Mouse (Mus musculus) heart, postnatal 10 days (tissue): ENCODE measurements around the gene Frmd5. TPM values are rescaled to one million over a fixed set of nuclear protein-coding genes. Genes with fewer than 3 reads are reported as not detected.
"Not testable (repeated sequence)": the region's sequence is repeated elsewhere in the genome, so short reads cannot be mapped to it uniquely, and the experiment has no call there.

Source experiments
- DNase-seq, 2 experiments: peaks; one replicate each; pipeline ENCODE4 v3.0.0; 2021
- intact Hi-C: fragments of 180-260 bp; cut with DNase I; formaldehyde crosslinking; loops from one replicate; pipeline ENCODE4 v1.15.1; 2025
- total RNA-seq, 2 experiments: library from RNA; stranded (reverse); gene quantifications; 2 replicates each; pipeline ENCODE4 v1.2.3; 2021

Gene Frmd5
- total RNA-seq, 2 experiments from 2014 or later, result 150 to 190 TPM

DNA sequence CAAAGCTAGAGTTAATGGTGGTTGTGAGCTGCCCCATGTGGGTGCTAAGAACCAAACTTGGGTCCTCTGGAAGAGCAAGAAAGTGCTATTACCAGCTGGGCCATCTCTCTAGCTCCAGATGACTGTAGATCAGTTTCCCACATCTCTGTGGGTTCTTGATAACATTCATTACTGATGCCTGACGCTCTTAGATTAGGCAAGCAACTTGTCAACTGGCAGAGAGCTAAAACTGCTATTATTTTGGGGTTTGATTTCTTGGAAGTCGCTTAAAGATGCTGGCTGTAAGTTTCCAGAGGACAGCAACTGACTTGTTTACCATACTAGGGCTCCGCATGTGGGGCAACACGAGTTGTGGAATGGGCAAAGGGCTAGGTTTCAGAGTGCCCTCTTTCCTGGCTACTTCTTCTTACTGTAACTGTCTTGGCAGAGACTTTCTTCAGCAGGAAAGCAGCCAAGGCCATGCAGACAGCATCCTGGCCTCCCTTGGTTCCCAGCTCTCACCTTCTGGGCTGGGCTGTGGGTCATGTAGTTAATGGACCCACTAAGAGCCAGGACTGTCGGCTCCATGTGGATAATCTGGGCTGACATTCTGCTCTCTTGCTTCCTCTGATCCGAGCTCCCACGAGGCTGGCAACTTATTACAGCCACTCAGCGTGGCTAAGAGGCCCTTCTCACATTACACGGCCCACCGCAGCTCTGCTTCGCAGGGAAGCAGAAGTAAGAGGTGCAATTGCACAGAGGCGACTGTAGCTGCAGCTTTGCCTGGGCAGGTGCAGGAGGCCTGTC is 219.2 kb downstream of the Frmd5 start:
- no peak for DNase-seq
- intact Hi-C loops, result no loop called here

GRCm38 (mm10) chr2:121584705-121585104 is 222.2 kb downstream of the Frmd5 start:
- DNase-seq, result peak in 1 of 2 experiments; percentile 37
- intact Hi-C loops, result no loop called here

GRCm38 (mm10) chr2:121583468-121584116 is 223.3 kb downstream of the Frmd5 start:
- intact Hi-C loops, result no loop called here
- peak; percentile 61 to 73 for DNase-seq

- no peak for DNase-seq
- intact Hi-C loops, result no loop called here
These were observed 224.0 kb downstream of the Frmd5 start for GRCm38 (mm10) chr2:121582809-121583376.

DNA sequence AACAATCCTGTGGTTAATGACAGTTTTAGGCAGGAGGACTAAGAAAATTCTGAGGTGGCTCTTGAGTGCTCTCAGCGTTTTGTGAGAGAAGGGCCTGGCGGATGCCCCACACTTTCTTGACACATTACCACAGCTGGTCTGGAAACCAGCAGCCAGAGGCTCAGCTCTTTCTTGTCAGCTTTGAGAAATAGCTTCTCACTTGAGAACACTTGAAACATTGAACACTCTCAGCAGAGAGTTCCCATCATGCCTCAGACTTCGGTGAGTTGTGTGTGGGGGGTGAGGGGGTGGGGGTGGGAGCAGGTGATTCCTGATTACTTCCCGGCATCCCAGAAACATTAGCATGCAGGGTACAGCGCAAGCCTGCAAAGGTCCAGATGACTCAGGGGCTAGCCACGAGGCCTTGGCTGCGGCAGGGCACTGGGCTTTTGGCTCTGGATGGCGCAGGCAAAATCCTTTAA is 231.1 kb downstream of the Frmd5 start:
- intact Hi-C loops, result loop anchor here (2.0 kb wide), 1 partner anchor 19 kb away; no protein-coding TSS in a partner anchor
- DNase-seq, result no peak

DNA sequence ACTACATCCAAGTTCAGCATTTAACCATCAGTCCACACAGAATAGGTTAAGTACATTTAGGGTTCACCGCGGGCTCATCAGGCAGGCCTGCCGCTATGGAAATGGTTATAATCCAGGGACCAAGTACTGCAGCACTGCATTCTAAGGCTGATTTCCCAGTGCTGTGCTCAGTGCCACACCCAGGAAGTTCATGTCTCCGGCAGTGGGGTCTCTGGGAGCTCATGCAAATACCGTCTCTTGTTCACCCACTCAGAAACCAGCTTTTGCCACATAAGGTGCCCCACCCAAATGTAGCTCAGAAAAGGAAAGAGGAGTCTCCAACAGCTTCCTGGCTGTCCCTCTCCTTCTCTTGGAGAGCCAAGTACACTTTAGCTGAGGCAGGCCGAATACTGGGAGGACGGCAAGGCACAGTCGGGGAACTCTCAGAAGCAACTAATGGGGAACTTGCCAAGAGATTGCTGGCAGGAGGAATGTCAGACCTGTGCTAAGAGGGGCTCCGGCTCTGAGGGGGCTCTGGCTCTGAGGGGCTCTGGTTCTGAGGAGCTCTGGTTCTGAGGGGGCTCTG is 232.7 kb downstream of the Frmd5 start:
- intact Hi-C loops, result loop anchor here (2.0 to 5.0 kb wide), 2 partner anchors 21 to 423 kb away; no protein-coding TSS in a partner anchor
- no peak for DNase-seq

GRCm38 (mm10) chr2:121571780-121572179 is 235.1 kb downstream of the Frmd5 start:
- DNase-seq, result peak; percentile 92 to 94
- intact Hi-C loops, result loop anchor here (1.0 to 5.0 kb wide), 3 partner anchors 125 to 426 kb away; no protein-coding TSS in a partner anchor

GRCm38 (mm10) chr2:121570999-121571655 is 235.8 kb downstream of the Frmd5 start:
- peak in 1 of 2 experiments; percentile 50 for DNase-seq
- intact Hi-C loops, result loop anchor here (1.0 to 5.0 kb wide), 3 partner anchors 126 to 426 kb away; no protein-coding TSS in a partner anchor

GRCm38 (mm10) chr2:121570049-121570448 is 236.8 kb downstream of the Frmd5 start:
- DNase-seq, result no peak
- intact Hi-C loops, result loop anchor here (2.0 to 5.0 kb wide), 2 partner anchors 127 to 427 kb away; no protein-coding TSS in a partner anchor

DNA sequence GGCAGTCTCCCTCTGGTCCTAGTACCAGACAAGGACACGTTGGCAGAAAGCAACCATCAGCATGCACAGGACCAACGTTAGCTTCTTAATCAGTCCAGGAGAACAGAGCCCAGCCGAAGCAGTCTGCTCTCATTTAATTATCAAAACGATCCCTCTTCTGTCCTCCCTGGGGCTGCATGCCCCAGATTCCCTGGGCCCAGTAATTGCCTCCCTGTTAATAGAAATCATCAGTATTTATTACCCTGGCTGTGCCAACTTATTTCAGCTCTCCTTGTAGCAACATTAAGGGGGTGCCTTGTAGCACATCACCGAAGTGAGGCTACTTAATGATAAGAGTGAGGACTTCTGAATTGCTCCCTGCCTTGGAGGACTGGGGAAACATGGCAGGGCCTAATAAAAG is 241.0 kb downstream of the Frmd5 start:
- no peak for DNase-seq
- intact Hi-C loops, result no loop called here

- DNase-seq, result no peak
- intact Hi-C loops, result no loop called here
These were observed 243.8 kb downstream of the Frmd5 start for GRCm38 (mm10) chr2:121563117-121563516.

- intact Hi-C loops, result no loop called here
- peak; percentile 71 to 83 for DNase-seq
These were observed 255.6 kb downstream of the Frmd5 start for GRCm38 (mm10) chr2:121551271-121551670.

DNA sequence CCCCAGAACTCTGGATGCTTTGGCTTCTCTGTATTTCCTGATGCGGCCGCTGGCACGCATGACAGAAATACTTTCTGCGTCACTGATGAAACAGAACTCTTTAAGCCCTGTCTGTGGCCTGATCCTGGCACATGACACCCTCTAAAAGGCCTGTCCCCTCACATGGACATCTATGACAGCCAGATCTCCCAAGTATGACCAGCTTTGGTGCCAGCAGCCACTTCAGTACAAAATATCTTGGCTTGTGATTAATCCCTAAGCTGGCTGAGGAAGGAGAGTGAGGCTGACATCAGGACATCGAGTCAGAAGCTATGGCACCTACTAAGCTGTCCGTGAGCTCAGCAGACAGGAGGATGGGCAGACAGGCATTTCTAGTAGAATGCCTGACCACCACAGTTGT is 257.3 kb downstream of the Frmd5 start:
- DNase-seq, result peak; percentile 85 to 89
- intact Hi-C loops, result no loop called here

- no peak for DNase-seq
- intact Hi-C loops, result no loop called here
These were observed 262.1 kb downstream of the Frmd5 start for GRCm38 (mm10) chr2:121544829-121545228.

DNA sequence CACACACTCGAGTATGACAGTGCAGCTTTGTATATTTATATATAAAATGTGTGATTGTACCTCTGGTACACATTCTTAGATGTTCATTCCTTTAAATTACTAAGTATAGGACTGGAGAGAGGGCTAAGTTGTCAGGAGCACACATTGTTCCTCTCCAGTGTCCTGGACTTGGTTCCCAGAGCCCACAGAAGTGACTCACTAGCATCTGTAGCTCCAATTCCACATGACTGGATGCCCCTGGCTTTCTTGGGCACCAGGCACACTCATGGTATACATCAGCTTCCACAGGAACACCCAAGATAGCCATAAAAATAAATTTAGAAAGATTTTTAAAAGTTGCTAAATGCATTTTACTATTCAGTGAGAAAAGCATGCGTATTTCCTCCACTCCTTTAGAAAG is 281.8 kb downstream of the Frmd5 start:
- intact Hi-C loops, result no loop called here
- no peak for DNase-seq

GRCm38 (mm10) chr2:121522830-121523229 is 284.1 kb downstream of the Frmd5 start:
- DNase-seq, intact Hi-C loops: not testable (repeated sequence)

DNA sequence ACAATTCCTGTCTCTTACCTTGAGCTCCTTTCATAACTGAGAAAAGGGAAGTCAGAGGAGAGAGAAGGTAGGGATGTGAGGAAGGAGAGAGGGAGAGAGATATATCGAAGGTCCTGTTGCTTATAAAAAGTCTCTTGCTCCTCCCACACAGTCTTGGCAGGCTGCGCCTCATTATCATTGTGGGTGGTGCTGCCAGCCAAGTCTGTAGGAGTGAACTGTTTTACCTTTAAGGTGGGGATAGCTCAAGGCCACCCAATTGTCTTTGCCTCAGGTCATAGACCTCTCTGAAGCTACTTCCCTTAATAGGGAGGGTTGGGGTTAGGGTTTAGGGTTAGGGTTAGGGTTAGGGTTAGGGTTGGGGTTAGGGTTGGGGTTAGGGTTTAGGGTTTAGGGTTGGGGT is 284.9 kb downstream of the Frmd5 start:
- no peak for DNase-seq
- intact Hi-C loops, result no loop called here

DNA sequence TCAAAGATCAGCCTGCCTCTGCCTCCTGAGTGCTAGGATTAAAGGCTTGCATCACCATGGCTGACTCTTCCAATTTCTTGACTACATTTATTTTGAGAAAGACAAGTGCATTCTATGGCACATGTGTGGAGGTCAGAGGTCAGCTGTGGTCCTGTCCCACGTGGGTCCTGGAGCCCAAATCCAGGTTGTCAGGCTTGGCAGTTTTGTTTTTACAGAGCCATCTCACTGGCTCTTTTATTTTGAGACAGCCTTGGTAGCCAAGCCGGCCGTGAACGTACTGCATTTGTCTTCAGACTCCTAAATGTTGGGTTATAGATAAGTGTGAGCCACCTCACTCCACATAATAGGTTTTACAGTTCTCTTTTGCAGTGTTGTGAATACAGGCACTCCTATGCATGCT is 288.2 kb downstream of the Frmd5 start:
- DNase-seq, intact Hi-C loops: not testable (repeated sequence)

GRCm38 (mm10) chr2:121518106-121518505 is 288.8 kb downstream of the Frmd5 start:
- DNase-seq, result no peak

DNA sequence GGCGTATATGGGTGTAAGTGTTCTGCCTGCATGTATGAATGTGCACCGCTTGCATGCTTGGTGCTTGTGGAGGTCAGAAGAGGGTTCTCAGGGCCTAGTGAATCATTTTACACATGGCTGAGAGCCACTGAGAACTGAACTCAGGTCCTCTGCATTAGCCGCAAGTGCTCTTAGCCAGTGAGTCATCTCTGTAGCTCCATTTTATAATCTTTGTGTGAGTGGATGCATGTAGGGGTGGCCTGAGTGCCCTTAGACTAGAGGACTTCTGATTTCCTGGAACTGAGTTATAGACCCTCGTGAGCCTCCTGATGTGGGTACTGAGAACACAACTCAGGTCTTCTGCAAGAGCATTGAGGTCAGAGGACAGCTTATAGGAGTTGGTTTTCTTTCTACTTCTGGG is 292.7 kb downstream of the Frmd5 start:
- intact Hi-C loops, result no loop called here
- DNase-seq, result no peak

More at GRCm38 (mm10) chr2:121518106-121518505, 288.8 kb downstream of the Frmd5 start:
- intact Hi-C loops, result no loop called here
